Mouse (Mus musculus): ENCODE data around the gene Ppp1r15b. TPM values are rescaled to one million over a fixed set of nuclear protein-coding genes. Genes with fewer than 3 reads are reported as not detected.

Ppp1r15b gene
- polyA plus RNA-seq, 1 experiment from 2014 or later, result 20.7 TPM

DNA sequence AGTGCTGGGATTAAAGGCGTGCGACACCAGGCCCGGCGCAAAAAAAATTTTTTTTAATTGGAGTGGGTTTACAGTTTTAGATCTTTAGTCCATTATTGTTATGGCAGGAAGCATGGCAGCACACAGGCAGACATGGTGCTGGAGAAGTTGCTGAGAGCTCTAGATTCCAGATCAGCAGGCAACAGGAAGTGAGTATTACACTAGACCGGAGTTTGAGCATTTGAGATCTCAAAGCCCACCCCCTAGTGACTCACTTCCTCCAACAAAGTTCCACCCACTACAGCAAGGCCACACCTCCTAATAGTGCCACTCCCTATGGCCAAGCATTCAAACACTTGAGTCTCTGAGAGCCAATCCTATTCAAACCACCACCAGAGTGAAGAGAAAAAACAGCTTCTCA lies 12.8 kb upstream of the Ppp1r15b start:
- ATAC-seq (ENCODE audit: low FRiP score, low TSS enrichment), result peak; percentile 80
- Histone ChIP-seq H3K4me1 (replicated peaks; ENCODE audit: control insufficient read depth, insufficient read depth) (no peaks in the 10 kb centered on the region), H3K36me3 (ENCODE audit: control insufficient read depth, insufficient read depth, low read length) (no peaks in the 10 kb centered on the region), H3K27ac (replicated peaks) (no peak overlapping the region), H3K9ac (ENCODE audit: low read length) (no peak overlapping the region), H3K27me3 (ENCODE audit: control insufficient read depth, insufficient read depth, low read length) (no peaks in the 10 kb centered on the region), H3K4me3 (ENCODE audit: low read depth, low read length) (no peak overlapping the region), H3K9me3 (ENCODE audit: control insufficient read depth, low read length) (no peaks in the 10 kb centered on the region), H3K4me2 (replicated peaks; ENCODE audit: low read depth) (no peak overlapping the region)
- TF ChIP-seq CTCF (IDR thresholded peaks at IDR 0.05; ENCODE audit: low read depth) (no peak), EP300 (optimal IDR thresholded peaks at IDR 0.05) (no peak)
- DNase-seq (ENCODE audit: low spot score), result peak; percentile 36
- 86% methylated on average over 5 of the region's 5 CpGs for WGBS

DNA sequence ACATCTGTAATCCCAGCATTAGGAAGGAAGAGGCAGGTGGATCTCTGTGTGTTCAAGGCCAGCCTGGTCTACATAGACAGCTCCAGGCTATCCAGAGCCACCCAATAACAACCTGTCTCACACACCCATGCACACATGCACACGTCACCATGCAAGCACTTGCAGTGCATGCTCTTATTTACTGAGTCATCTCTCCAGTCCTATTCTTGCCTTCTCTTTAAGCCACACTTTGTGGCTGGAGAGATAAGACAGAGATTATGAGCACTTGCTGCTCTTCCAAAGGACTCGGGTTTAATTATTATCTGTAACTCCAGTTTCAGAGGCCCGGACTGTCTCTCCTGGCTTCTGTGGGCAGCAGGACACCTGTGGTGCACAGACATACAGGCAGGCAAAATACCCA lies 12.1 kb upstream of the Ppp1r15b start:
- Histone ChIP-seq H3K4me1 (replicated peaks; ENCODE audit: control insufficient read depth, insufficient read depth) (no peaks in the 10 kb centered on the region), H3K9me3 (ENCODE audit: control insufficient read depth, low read length) (no peaks in the 10 kb centered on the region), H3K9ac (ENCODE audit: low read length) (no peak overlapping the region), H3K4me3 (ENCODE audit: low read depth, low read length) (no peak overlapping the region), H3K4me2 (replicated peaks; ENCODE audit: low read depth) (no peak overlapping the region), H3K36me3 (ENCODE audit: control insufficient read depth, insufficient read depth, low read length) (no peaks in the 10 kb centered on the region), H3K27ac (replicated peaks) (no peak overlapping the region), H3K27me3 (ENCODE audit: control insufficient read depth, insufficient read depth, low read length) (no peaks in the 10 kb centered on the region)
- ATAC-seq (ENCODE audit: low FRiP score, low TSS enrichment) (peak; percentile 58), DNase-seq (ENCODE audit: low spot score) (no peak)
- 70% methylated on average over 3 of the region's 3 CpGs for WGBS
- TF ChIP-seq CTCF (IDR thresholded peaks at IDR 0.05; ENCODE audit: low read depth) (no peak), EP300 (optimal IDR thresholded peaks at IDR 0.05) (no peak)

DNA sequence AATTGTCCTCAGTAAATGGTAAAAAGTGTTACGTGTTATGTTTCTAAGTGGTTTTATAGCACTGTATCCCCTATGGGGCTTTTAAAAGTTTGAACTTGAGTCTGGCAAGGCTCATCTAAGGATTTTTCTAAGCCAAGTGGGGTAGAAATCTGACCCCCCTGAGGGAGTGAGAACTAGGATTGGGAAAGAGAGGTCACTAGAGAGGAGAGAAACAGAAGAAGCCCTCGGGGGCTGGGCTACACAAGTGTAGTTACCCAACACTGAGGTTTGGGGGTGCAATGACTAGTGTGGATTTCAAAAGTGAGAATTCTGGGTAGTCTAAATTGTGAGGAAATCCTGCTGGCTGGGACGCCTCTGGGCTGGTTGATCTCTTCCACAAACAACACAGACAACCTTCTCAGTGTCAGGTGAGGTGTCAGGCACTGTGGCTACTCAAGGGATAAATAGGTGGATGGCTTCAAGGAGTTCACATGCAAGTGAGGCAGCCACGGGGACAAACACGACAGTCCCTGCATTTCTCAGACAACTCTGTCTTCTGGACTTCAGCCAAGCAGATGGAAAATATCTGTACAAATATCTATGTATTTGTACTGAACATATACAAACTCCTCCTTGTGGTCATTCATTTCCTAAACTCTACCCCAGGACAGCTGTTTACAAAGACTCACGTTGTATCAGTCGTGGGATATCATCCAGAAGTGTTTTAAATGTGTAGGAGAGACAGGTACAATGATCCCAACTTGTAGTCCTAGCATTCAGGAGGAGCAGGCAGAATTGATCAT lies 10.8 kb upstream of the Ppp1r15b start:
- ATAC-seq (ENCODE audit: low FRiP score, low TSS enrichment) (0 out of 2 replicates have a peak, but pooled peaks have one; percentile 27), DNase-seq (ENCODE audit: low spot score) (no peak)
- H3K4me1 ChIP-seq (replicated peaks; ENCODE audit: control insufficient read depth, insufficient read depth), result no peaks in the 10 kb centered on the region
- H3K4me2 ChIP-seq (replicated peaks; ENCODE audit: low read depth), result no peak overlapping the region
- no peaks in the 10 kb centered on the region for H3K27me3 ChIP-seq (ENCODE audit: control insufficient read depth, insufficient read depth, low read length)
- no peaks in the 10 kb centered on the region for H3K36me3 ChIP-seq (ENCODE audit: control insufficient read depth, insufficient read depth, low read length)
- H3K4me3 ChIP-seq (ENCODE audit: low read depth, low read length), result no peak overlapping the region
- no peak for TF ChIP-seq EP300 (optimal IDR thresholded peaks at IDR 0.05)
- TF ChIP-seq CTCF (IDR thresholded peaks at IDR 0.05; ENCODE audit: low read depth), result peak; percentile 28; the same call in 1 of the 2 replicates
- 27% methylated on average over 7 of the region's 7 CpGs for WGBS
- no peak overlapping the region for H3K9ac ChIP-seq (ENCODE audit: low read length)
- no peak overlapping the region for H3K27ac ChIP-seq (replicated peaks)
- H3K9me3 ChIP-seq (ENCODE audit: control insufficient read depth, low read length), result no peaks in the 10 kb centered on the region

DNA sequence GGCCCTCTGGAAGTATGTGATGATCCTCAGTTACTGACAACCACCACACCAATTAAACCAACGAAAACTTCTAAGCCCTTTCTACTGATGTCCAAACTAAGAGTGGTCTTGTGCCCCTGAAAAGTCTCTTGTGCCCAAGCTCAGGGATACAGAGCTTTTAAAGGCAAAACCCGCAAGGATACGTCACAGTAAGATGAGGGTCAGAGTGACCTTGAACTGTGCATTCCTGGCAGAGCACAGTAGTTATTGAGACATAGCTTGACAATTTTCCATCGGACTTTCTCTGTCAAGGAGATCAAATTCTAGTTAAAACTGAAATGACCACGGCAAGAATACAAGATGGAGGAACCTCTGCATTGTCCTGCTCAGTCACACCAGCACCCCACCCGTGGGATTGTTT lies 9.7 kb upstream of the Ppp1r15b start:
- Histone ChIP-seq H3K9me3 (ENCODE audit: control insufficient read depth, low read length) (no peaks in the 10 kb centered on the region), H3K4me2 (replicated peaks; ENCODE audit: low read depth) (no peak overlapping the region), H3K4me3 (ENCODE audit: low read depth, low read length) (no peak overlapping the region), H3K9ac (ENCODE audit: low read length) (no peak overlapping the region), H3K27me3 (ENCODE audit: control insufficient read depth, insufficient read depth, low read length) (no peaks in the 10 kb centered on the region), H3K36me3 (ENCODE audit: control insufficient read depth, insufficient read depth, low read length) (no peaks in the 10 kb centered on the region), H3K27ac (replicated peaks) (no peak overlapping the region), H3K4me1 (replicated peaks; ENCODE audit: control insufficient read depth, insufficient read depth) (no peaks in the 10 kb centered on the region)
- DNase-seq (ENCODE audit: low spot score), result no peak
- no peak for ATAC-seq (ENCODE audit: low FRiP score, low TSS enrichment)
- 52% methylated on average over 6 of the region's 6 CpGs for WGBS
- no peak for TF ChIP-seq EP300 (optimal IDR thresholded peaks at IDR 0.05)
- TF ChIP-seq CTCF (IDR thresholded peaks at IDR 0.05; ENCODE audit: low read depth), result no peak

DNA sequence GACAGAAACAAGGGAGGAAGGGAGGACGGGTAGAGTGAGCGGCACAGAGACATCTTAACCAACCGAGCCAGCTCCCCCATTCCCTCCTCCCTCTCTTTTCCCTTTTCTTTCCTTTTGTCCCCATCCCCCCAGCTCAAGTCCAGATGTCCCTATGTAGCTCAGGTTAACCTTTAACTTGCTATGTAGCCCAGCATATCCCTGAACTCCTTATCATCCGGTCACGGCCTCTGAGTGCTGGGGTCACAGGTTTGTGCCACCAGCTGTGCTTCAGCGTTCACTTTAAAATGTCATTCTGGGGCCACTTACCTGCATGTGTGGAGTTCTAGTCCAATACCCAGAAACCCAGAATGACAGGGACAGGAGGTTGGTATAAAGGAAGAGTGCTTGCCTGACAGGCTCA lies 6.8 kb upstream of the Ppp1r15b start:
- WGBS, result 72% methylated on average over 6 of the region's 6 CpGs
- ATAC-seq (ENCODE audit: low FRiP score, low TSS enrichment), result no peak
- Histone ChIP-seq H3K9me3 (ENCODE audit: control insufficient read depth, low read length) (no peaks in the 10 kb centered on the region), H3K36me3 (ENCODE audit: control insufficient read depth, insufficient read depth, low read length) (no peaks in the 10 kb centered on the region), H3K4me3 (ENCODE audit: low read depth, low read length) (no peak overlapping the region), H3K9ac (ENCODE audit: low read length) (no peak overlapping the region), H3K27ac (replicated peaks) (no peak overlapping the region), H3K4me2 (replicated peaks; ENCODE audit: low read depth) (no peak overlapping the region), H3K4me1 (replicated peaks; ENCODE audit: control insufficient read depth, insufficient read depth) (no peaks in the 10 kb centered on the region), H3K27me3 (ENCODE audit: control insufficient read depth, insufficient read depth, low read length) (no peaks in the 10 kb centered on the region)
- no peak for DNase-seq (ENCODE audit: low spot score)
- no peak for TF ChIP-seq EP300 (optimal IDR thresholded peaks at IDR 0.05)
- TF ChIP-seq CTCF (IDR thresholded peaks at IDR 0.05; ENCODE audit: low read depth), result no peak

DNA sequence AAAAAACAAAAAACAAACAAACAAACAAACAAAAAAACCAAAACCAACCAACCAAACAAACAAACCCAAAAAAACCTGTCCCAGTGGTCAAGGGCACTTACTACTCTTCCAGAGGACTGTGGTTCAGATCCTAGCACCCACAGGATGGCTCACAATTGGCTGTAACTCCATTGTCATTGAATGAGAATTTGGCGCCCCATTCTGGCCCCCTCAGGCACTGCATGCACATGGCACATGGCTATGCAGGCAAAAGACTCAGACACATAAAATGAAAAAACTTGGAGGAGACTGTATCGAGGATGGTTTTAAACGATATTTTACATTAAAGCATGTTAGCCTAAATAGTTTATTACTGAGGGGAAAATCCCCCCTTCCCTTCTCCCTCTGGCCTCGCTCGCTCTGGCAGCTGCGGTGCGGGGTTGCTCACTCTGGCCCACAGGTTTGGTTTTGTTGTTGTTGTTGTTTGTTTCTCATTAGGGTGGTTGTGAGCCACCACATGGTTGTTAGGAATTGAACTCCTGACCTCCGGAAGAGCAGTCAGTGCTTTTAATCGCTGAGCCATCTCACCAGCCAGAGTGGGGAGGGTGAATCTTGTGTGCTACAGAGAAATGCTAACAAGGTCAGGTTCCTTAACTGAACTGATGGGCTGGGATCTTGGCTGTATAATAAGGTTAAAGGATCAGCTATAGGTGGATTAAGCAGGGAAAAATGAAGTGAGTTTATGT lies 5.1 kb upstream of the Ppp1r15b start:
- ATAC-seq (ENCODE audit: low FRiP score, low TSS enrichment), result no peak
- no peak overlapping the region for H3K9ac ChIP-seq (ENCODE audit: low read length)
- 87% methylated on average over 9 of the region's 9 CpGs for WGBS

More for the DNA sequence above, 5.1 kb upstream of the Ppp1r15b start:
- no peak overlapping the region for H3K4me3 ChIP-seq (ENCODE audit: low read depth, low read length)
- H3K36me3 ChIP-seq (ENCODE audit: control insufficient read depth, insufficient read depth, low read length), result no peaks in the 10 kb centered on the region
- H3K27ac ChIP-seq (replicated peaks), result no peak overlapping the region
- H3K27me3 ChIP-seq (ENCODE audit: control insufficient read depth, insufficient read depth, low read length), result no peaks in the 10 kb centered on the region
- no peaks in the 10 kb centered on the region for H3K4me1 ChIP-seq (replicated peaks; ENCODE audit: control insufficient read depth, insufficient read depth)
- H3K9me3 ChIP-seq (ENCODE audit: control insufficient read depth, low read length), result no peaks in the 10 kb centered on the region
- peak; percentile 49 for TF ChIP-seq CTCF (IDR thresholded peaks at IDR 0.05; ENCODE audit: low read depth)
- TF ChIP-seq EP300 (optimal IDR thresholded peaks at IDR 0.05), result no peak
- H3K4me2 ChIP-seq (replicated peaks; ENCODE audit: low read depth), result no peak overlapping the region
- DNase-seq (ENCODE audit: low spot score), result no peak
